Mouse (Mus musculus) thymus, adult 2 months (tissue): ENCODE results near the gene Abcc12.

Source experiments
- CTCF ChIP-seq: fragments of 200-500 bp; IDR thresholded peaks from 2 replicates; pipeline ENCODE4 v1.5.1; 2012; ENCODE audit warnings: mild to moderate bottlenecking, control low read depth, low read length, moderate library complexity, borderline replicate concordance; ENCODE audit not compliant: control insufficient read depth, poor library complexity, insufficient read depth; ENCODE audit errors: extremely low read depth
- POLR2A ChIP-seq: fragments of 200-500 bp; IDR thresholded peaks from 2 replicates; pipeline ENCODE4 v1.6.1; 2012; ENCODE audit warnings: mild to moderate bottlenecking, low read length, control low read depth, moderate library complexity; ENCODE audit not compliant: control insufficient read depth, poor library complexity, insufficient read depth; ENCODE audit errors: extremely low read depth

GRCm38 (mm10) chr8:86586058-86586457, 5.6 kb upstream of the Abcc12 start:
- TF ChIP-seq CTCF = no peak
- no peak for TF ChIP-seq POLR2A
